Mouse (Mus musculus) forebrain, embryonic 14.5 days (tissue): ENCODE data around the gene Bbs9. TPM values are rescaled to one million over a fixed set of nuclear protein-coding genes. Genes with fewer than 3 reads are reported as not detected.

Experiments
- ATAC-seq: fragments of 200-750 bp; cut with Nextera tagmentation; 2 replicates; pipeline ENCODE4 v1.8.0; 2017; ENCODE audit warnings: mild to moderate bottlenecking, moderate library complexity
- DNase-seq: peaks from one replicate; pipeline ENCODE4 v3.0.0-alpha.2; 2015; ENCODE audit warnings: low spot score
- H3K27ac ChIP-seq: fragments of 300-500 bp; sonication (generic); 2 replicates; pipeline ENCODE4 v1.5.1; 2014; ENCODE audit warnings: low read depth, mild to moderate bottlenecking, control low read depth, low read length, moderate library complexity
- H3K27me3 ChIP-seq: fragments of 300-500 bp; sonication (generic); replicated peaks from 2 replicates; pipeline ENCODE4 v1.6.1; 2014; ENCODE audit warnings: low read length, control low read depth, mixed read lengths; ENCODE audit not compliant: control insufficient read depth, insufficient read depth
- H3K36me3 ChIP-seq: fragments of 300-500 bp; sonication (generic); 2 replicates; pipeline ENCODE4 v1.6.1; 2014; ENCODE audit warnings: low read length, control low read depth; ENCODE audit not compliant: control insufficient read depth, insufficient read depth
- H3K4me1 ChIP-seq: fragments of 300-500 bp; sonication (generic); 2 replicates; pipeline ENCODE4 v1.6.1; 2014; ENCODE audit warnings: antibody characterized with exemption, low read length, control low read depth; ENCODE audit not compliant: control insufficient read depth, insufficient read depth
- H3K4me2 ChIP-seq: fragments of 300-500 bp; sonication (generic); 2 replicates; pipeline ENCODE4 v1.6.1; 2014; ENCODE audit warnings: mild to moderate bottlenecking, control low read depth, low read length
- H3K4me3 ChIP-seq: fragments of 300-500 bp; sonication (generic); 2 replicates; pipeline ENCODE4 v1.5.1; 2014; ENCODE audit warnings: low read depth, low read length, control low read depth
- H3K9ac ChIP-seq: fragments of 300-500 bp; sonication (generic); 2 replicates; pipeline ENCODE4 v1.6.1; 2014; ENCODE audit warnings: mild to moderate bottlenecking, low read length, control low read depth, moderate library complexity
- H3K9me3 ChIP-seq: fragments of 300-500 bp; sonication (generic); replicated peaks from 2 replicates; pipeline ENCODE4 v1.6.1; 2016; ENCODE audit warnings: low read length, control low read depth, mixed read lengths; ENCODE audit not compliant: control insufficient read depth
- WGBS: fragments of 180-500 bp; shearing (Covaris S2); extraction: QIAGEN DNeasy Blood & Tissue Kit; methylation state at CpG from one replicate; pipeline ENCODE4 v1.1.7; 2014; 5-methylcytosine and 5-hydroxymethylcytosine counted together
- polyA plus RNA-seq: library from polyadenylated mRNA; unstranded; fragments of >200 nt; fragmentation: Nextera tagmentation; extraction: Ambion mirVana; gene quantifications from 2 replicates; pipeline ENCODE4 v1.2.1, GENCODE M21; 2014

The Bbs9 gene
- polyA plus RNA-seq, 1 experiment from 2014 or later: 18.1 TPM

DNA sequence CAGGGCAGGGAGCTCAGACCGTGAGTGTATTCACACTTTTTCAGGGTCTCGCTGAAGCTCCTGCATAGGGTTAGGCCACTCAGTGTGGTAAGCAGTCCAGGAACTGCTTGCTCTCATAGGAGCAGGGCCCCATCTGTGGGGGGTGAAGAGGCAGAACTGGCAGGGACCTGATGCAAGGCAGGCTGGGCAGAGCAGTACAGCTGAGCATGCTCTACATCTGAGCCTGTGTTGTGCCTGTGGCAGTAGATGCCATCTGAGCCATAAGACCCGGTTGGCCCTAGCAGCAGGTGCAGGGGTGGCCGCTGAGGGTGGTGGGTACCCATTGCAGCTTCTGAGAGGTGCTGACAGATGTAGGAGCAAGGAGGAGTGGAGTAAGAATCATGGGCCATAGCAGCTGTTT is 202.5 kb downstream of the Bbs9 start:
- H3K27me3 ChIP-seq: no peaks in the 10 kb centered on the region
- H3K9me3 ChIP-seq: no peaks in the 10 kb centered on the region
- no peak overlapping the region for H3K4me2 ChIP-seq
- H3K4me1 ChIP-seq: 0 out of 2 replicates have a peak, but pooled peaks cover 2% of the 10 kb centered on the region
- ATAC-seq (peak; percentile 49), DNase-seq (peak; percentile 19)
- no peaks in the 10 kb centered on the region for H3K36me3 ChIP-seq
- WGBS: 63% methylated on average over 4 of the region's 4 CpGs
- H3K27ac ChIP-seq: no peak overlapping the region
- no peak overlapping the region for H3K4me3 ChIP-seq
- no peak overlapping the region for H3K9ac ChIP-seq

DNA sequence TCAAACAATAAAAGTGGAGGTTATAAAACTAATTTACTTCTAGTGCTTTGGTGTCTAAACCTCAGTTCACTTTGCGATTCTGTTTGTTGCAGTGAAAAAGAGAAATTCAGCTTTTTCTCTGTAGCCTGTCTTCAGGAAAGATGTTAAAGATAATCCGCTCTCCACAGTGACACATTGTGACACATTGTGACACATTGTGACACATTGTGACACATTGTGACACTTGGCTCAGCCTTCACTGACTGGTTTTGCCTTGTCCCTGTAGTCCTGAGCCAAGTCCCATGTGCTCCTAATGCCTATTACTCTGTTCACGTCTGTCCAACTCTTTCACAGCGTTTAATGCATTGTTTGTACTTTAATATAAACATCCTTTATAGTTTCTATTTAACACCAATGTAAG is 203.0 kb downstream of the Bbs9 start:
- no peak overlapping the region for H3K9ac ChIP-seq
- no peak overlapping the region for H3K27ac ChIP-seq
- no peak overlapping the region for H3K4me2 ChIP-seq
- 55% methylated on average over 4 of the region's 4 CpGs for WGBS
- DNase-seq: peak; percentile 62
- no peaks in the 10 kb centered on the region for H3K27me3 ChIP-seq
- no peaks in the 10 kb centered on the region for H3K36me3 ChIP-seq
- H3K9me3 ChIP-seq: no peaks in the 10 kb centered on the region
- H3K4me1 ChIP-seq: 0 out of 2 replicates have a peak, but pooled peaks cover 2% of the 10 kb centered on the region
- ATAC-seq: peak; percentile 78
- H3K4me3 ChIP-seq: no peak overlapping the region

DNA sequence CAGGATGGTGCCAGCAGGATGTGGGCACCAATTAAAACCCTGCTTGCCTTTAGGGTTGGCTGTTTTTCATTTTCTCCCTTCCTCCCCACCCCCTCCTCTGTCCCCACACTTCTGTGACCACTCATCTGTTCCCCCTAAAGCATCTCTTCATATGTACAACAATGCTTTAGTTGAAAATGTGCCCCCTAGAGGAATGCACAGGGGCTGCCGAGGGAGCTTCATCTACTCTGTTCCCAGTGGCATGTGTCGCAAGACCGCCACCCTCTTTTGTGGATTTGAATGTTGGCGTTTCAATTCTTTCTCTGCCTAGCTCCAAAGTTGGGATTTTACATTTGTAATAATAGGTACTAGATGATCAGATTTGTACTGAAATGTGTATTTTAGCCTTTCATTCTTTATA is 204.0 kb downstream of the Bbs9 start:
- WGBS: 89% methylated on average over 4 of the region's 4 CpGs
- Histone ChIP-seq H3K4me1 (0 out of 2 replicates have a peak, but pooled peaks cover 2% of the 10 kb centered on the region), H3K27me3 (no peaks in the 10 kb centered on the region), H3K27ac (no peak overlapping the region), H3K9ac (no peak overlapping the region), H3K4me3 (no peak overlapping the region), H3K9me3 (no peaks in the 10 kb centered on the region), H3K36me3 (no peaks in the 10 kb centered on the region), H3K4me2 (no peak overlapping the region)
- no peak for ATAC-seq
- no peak for DNase-seq

DNA sequence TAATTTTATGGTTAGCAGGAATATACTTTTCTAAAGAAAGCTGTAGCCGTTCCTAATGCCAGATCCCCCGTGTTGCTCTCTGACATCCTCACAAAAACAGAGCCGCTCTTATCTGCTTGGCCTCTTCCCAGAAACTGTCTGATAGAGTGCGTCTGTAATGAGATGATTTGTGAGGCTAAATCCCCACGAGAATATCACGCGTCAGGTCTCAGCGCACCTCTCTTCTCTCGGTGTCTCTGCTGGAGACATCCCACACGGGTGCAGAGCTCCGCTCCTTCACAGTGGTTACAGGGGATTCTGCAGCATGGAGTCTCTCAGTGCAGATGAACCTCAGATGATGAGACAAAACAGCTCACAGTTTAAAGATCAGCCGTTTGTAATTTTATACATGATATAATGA is 204.5 kb downstream of the Bbs9 start:
- Histone ChIP-seq H3K4me3 (no peak overlapping the region), H3K27ac (no peak overlapping the region), H3K4me1 (0 out of 2 replicates have a peak, but pooled peaks cover 2% of the 10 kb centered on the region), H3K4me2 (no peak overlapping the region), H3K27me3 (no peaks in the 10 kb centered on the region), H3K9me3 (no peaks in the 10 kb centered on the region), H3K9ac (no peak overlapping the region), H3K36me3 (no peaks in the 10 kb centered on the region)
- WGBS: 78% methylated on average over 12 of the region's 12 CpGs
- DNase-seq (peak; percentile 12), ATAC-seq (no peak)

DNA sequence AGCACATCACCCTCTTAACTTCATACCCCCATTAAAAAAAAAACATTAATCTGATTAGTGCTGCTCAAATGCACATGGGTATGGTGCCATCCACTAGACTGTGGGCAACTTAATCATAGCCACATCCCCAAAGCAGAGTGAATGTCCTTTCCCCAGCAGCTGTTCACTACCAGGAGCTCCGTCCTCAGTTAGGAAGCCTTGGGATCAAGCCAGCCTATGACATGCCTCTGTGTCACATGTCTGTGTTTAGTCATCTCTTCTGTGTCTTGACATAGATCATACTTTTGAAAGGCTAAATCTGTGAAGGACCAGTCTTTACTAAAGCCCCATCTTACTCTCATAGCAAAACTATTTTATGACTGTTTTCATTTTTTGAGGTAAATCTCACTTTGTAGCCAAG is 205.0 kb downstream of the Bbs9 start:
- Histone ChIP-seq H3K36me3 (no peaks in the 10 kb centered on the region), H3K4me1 (0 out of 2 replicates have a peak, but pooled peaks cover 2% of the 10 kb centered on the region), H3K9me3 (no peaks in the 10 kb centered on the region), H3K4me2 (no peak overlapping the region), H3K27me3 (no peaks in the 10 kb centered on the region), H3K27ac (no peak overlapping the region), H3K4me3 (no peak overlapping the region), H3K9ac (no peak overlapping the region)
- DNase-seq (no peak), ATAC-seq (no peak)
- 57% methylated on average over 1 of the region's 1 CpGs for WGBS

DNA sequence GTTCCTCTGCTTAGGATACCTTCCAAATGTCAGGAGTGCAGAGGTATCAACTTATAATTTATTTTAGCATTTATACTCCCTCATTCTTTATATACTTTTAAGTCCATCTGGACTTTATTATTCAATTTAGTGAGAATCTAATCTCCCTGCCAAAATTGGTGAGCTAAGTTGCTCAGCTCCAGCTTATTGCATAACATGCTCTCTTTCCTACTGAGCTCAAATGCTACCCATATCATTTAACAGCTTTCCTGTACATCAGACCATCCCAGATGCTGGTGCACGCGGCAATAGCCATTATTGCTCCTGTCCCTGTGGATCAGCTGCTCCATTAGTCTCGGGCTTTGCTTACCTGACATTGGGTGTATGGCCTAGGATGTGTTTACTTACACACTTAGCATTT is 208.3 kb downstream of the Bbs9 start:
- Histone ChIP-seq H3K27ac (no peak overlapping the region), H3K4me2 (no peak overlapping the region), H3K36me3 (no peaks in the 10 kb centered on the region), H3K4me3 (no peak overlapping the region), H3K9ac (no peak overlapping the region), H3K9me3 (no peaks in the 10 kb centered on the region), H3K4me1 (no peaks in the 10 kb centered on the region), H3K27me3 (no peaks in the 10 kb centered on the region)
- DNase-seq (no peak), ATAC-seq (no peak)
- 88% methylated on average over 3 of the region's 3 CpGs for WGBS

DNA sequence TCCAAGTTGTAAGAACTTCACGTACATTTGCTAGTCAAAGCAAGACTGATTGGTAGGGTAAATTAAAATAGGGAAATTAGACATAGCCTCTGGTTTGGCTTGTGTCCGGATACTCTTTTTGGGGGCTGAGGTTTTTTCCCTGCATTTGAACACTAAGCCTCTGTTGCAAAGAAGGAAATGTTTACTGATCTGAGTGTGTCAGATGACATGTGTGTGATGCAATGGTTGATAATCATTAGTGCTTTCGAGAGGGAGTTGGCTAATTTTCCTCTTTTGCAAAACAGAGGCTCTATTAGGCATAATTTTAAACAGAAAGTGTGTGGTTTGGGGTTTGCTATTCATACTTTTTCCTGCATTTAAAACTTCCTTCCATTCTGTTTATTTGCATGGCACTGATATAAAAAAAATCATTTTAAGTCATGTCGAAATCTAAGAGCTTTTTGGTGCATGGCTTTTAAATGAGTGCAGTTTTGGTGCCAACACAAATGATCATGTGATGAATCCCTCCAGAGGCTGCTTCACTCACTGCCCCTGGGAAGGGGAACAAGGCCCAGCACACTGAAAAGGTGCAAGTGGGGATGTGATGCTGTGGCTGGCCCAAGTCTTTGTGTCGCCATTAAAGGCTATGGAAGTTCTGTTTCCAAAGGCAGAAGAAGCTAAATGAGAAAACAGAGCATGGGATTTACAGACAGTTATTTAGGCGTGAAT is 211.4 kb downstream of the Bbs9 start:
- DNase-seq (no peak), ATAC-seq (no peak)
- WGBS: 80% methylated on average over 6 of the region's 6 CpGs
- Histone ChIP-seq H3K9me3 (no peaks in the 10 kb centered on the region), H3K27ac (no peak overlapping the region), H3K36me3 (no peaks in the 10 kb centered on the region), H3K4me3 (no peak overlapping the region), H3K9ac (no peak overlapping the region), H3K27me3 (no peaks in the 10 kb centered on the region), H3K4me1 (no peaks in the 10 kb centered on the region), H3K4me2 (no peak overlapping the region)

DNA sequence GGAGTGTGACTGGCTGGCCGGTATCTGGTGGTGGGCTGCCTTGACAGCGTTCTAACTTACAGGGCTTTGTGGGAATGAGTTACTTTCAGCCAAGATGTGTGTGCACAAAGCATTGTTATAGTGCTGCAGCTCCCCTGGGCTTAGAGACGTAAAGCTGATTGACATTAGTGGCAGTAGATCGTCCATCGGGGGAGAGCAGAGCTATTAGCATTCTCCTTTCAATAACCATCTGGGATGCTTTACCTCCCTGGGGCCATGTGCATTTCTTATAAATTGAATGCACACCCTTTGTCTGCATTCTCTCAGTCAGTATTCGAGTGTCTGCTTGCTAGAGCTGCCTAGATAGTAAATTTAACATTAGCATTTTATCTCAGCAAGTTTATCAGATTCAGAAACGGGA is 214.7 kb downstream of the Bbs9 start:
- no peaks in the 10 kb centered on the region for H3K9me3 ChIP-seq
- H3K27ac ChIP-seq: no peak overlapping the region
- 32% methylated on average over 7 of the region's 7 CpGs for WGBS
- no peaks in the 10 kb centered on the region for H3K4me1 ChIP-seq
- no peak overlapping the region for H3K4me2 ChIP-seq
- H3K4me3 ChIP-seq: no peak overlapping the region
- H3K36me3 ChIP-seq: no peaks in the 10 kb centered on the region
- no peak for DNase-seq
- ATAC-seq: no peak
- H3K27me3 ChIP-seq: no peaks in the 10 kb centered on the region
- no peak overlapping the region for H3K9ac ChIP-seq

DNA sequence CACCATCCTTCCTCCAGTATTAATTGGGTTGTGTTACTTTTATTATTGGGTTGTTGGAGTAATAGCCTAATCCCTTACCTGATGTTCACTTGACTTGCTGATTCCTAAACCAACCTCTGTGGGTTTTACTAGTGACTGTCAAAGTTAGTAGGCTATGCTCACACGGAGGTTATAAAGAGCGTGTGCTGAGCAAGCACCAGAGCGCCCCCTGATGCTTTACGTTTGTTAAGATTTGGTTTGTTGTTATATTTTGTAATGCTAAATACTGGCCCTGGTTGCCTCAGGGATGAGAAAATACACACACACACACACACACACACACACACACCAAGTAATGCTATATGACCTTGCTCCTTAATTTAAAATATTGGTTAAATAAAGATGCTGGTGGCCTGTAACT is 219.9 kb downstream of the Bbs9 start:
- ATAC-seq (no peak), DNase-seq (no peak)
- Histone ChIP-seq H3K9ac (no peak overlapping the region), H3K27ac (no peak overlapping the region), H3K27me3 (no peaks in the 10 kb centered on the region), H3K4me2 (no peak overlapping the region), H3K36me3 (no peaks in the 10 kb centered on the region), H3K9me3 (no peaks in the 10 kb centered on the region), H3K4me1 (no peaks in the 10 kb centered on the region), H3K4me3 (no peak overlapping the region)
- 88% methylated on average over 4 of the region's 4 CpGs for WGBS
